Mouse (Mus musculus) ovary, adult 18-20 months (tissue): Measurements from ENCODE around the gene Plxdc1.

Experiments used
- DNase-seq: peaks from one replicate; pipeline ENCODE4 v3.0.0; 2022; ENCODE audit warnings: low spot score, mixed read lengths

Plxdc1 gene

DNA sequence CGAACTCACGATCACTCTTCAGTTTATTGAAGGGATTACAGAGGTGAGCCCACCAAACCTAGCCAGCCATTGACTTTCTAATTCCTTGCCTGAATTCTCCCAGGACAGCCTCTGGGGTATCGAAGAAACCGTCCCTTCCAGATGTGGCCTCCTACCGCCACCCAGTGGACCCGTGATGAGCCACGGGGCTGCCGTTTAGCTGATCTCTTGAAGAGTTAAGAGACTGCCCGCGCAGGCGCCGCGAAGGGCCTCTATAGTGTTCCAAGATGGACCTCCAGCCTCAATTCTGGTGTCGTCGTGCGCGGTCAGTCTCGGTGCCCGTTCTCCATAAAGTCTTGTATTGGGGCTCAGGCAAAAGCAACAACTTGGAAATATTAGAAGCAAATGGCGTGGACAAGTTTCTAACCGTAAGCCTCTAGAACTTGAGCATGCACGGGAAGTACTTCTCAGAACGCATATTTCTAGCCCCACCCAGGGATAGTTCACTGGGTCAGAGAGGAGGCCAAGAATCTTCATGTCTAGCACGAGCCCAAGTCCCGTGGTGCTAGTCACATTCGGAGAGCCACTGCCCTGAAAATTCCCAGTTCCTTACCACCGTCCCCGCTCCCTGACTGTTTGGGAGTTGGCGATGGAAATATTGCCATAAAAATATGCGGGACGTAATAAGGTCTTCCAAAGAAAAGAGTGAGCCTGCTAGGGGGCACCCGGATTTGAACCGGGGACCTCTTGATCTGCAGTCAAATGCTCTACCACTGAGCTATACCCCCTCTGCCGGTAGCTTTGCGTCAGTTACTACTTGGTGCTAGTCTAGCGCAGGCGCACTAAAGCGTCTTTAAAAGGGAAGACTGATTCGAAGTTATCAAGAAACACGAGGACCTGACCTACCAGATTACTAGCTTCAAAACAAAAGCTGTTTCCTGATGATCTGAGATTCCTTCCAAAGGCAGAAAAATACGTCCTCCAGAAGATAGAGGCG is 1.6 kb upstream of the Plxdc1 start:
- peak; percentile 91 for DNase-seq

- DNase-seq: no peak
Observed at GRCm38 (mm10) chr11:97986738-97987465, 658 bp upstream of the Plxdc1 start.

DNA sequence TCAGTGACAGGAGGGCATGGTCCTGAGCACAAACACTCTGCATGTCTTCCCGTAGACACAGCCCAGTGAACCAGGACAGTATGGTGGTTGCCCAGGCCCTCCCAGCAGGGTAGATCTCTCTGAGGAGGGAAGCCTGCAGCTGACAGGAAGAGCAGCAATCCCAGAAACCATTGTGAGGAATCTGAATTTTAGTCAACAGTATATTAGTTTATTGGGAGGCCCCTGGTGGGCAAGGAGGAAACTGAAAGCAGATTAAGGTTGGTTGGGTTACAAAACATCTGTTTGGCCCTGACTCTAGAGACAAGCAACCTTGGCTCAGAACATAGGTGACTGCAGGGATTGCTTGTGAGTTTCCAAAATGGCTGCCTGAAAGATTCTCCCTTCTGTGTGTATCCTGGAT is 2.3 kb downstream of the Plxdc1 start:
- DNase-seq: no peak

DNA sequence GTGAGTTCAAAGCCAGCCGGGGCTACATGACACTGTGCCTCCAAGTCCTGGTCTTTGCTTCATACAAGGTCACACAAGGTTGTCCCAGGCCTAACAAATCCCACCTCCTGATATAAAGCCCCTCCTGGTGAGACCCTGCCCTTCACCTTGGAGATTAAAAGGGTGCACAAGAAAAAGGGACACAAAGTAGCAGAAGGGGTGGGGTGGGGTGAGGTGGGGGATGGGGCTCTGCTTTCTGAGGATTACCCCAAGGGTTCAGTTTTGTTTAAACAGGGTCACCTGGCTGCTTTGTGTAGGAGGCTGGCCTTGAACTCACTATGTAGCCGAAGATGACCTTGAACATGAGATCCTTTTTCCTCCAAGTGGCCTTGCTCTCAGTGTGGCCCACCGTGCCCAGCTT is 2.7 kb downstream of the Plxdc1 start:
- DNase-seq: no peak

- DNase-seq: no peak
Observed at GRCm38 (mm10) chr11:97982721-97983120, 3.5 kb downstream of the Plxdc1 start.

DNA sequence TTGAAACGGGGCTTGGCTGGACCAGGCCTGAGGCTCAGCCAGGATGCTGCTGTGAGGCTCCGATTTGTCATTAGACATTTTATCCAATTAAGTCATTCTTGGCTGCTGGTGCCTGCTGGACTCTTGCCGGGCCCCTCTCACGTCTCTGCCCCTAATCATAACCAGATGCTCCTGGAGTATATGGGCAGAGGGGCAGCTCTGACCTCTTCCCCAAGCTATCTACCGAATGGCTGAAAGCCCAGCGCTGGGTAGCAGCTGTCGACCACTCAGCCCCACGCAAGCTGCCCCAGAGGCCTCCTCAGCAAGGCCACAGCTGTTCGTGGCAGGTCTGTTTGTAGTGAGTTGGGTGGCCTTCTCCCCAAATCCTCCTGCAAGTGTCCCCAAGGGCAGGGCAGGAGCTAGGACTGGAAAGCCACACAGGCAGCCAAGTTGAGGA is 5.7 kb downstream of the Plxdc1 start:
- no peak for DNase-seq

- no peak for DNase-seq
Observed at GRCm38 (mm10) chr11:97979824-97980495, 6.3 kb downstream of the Plxdc1 start.

- no peak for DNase-seq
Observed at GRCm38 (mm10) chr11:97978392-97978791, 7.9 kb downstream of the Plxdc1 start.

GRCm38 (mm10) chr11:97977797-97978196 is 8.4 kb downstream of the Plxdc1 start:
- no peak for DNase-seq

- DNase-seq: no peak
Observed at GRCm38 (mm10) chr11:97974746-97975145, 11.5 kb downstream of the Plxdc1 start.

GRCm38 (mm10) chr11:97974141-97974540 is 12.1 kb downstream of the Plxdc1 start:
- DNase-seq: no peak

- DNase-seq: no peak
Observed at GRCm38 (mm10) chr11:97972434-97972833, 13.8 kb downstream of the Plxdc1 start.

- peak; percentile 80 for DNase-seq
Observed at GRCm38 (mm10) chr11:97971232-97971631, 15.0 kb downstream of the Plxdc1 start.

DNA sequence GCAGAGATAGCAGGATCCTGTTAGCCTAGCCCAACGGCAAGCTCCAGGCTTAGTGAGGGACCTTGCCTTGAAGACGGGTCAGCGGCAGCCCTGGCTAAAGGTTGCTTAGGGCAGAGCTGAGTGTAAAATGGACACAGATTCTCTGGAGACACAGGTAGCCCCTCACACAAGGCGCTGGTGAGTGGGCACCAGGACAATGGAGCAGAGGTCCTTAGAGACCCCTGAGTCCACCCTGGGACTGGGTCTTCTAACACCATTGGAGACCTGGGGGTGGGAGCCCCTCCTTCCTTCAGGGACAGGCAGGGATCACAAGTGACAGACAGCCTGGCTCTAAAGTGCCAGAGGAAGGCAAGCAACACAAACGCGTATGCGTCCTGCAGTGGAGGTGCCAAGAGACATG is 15.5 kb downstream of the Plxdc1 start:
- DNase-seq: no peak

DNA sequence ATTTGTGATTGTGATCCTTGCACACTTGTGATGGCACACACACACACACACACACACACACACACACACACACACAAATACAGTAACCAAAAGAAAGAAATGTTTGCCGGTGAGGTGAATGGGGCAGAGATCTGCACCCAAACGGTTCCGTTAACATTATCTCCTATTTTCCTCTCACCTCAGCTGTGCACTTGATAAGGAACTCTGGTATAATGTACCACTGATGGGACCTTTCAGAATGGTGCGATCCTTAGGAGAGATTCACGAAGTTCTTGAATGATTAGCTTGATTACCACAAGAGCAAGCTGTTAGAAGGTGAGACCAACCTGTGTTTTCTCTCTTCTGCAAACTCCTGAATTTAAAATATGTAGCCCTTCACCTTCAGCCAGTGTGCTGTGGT is 17.9 kb downstream of the Plxdc1 start:
- DNase-seq: no peak

- no peak for DNase-seq
Observed at GRCm38 (mm10) chr11:97967114-97967513, 19.1 kb downstream of the Plxdc1 start.

- no peak for DNase-seq
Observed at GRCm38 (mm10) chr11:97960907-97961306, 25.3 kb downstream of the Plxdc1 start.

DNA sequence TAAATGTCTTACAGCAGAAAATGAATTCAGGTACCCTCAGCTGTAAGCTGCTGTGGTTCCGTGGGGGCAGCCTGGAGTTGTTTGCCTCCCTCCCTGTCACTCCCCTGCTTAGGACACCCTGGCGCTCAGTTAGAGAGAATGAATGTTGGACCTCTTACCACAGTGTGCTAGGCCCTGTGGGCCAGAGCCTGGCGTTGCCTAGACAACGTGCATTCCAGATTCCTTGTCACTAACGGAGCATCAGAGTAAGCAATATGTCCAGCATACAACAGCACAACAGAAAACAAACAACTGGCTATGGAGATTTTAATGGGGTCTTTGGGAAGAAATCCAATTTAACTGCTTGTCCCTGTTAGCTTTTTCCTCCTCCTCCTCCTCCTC is 27.0 kb downstream of the Plxdc1 start:
- DNase-seq: no peak

GRCm38 (mm10) chr11:97958641-97959299 is 27.5 kb downstream of the Plxdc1 start:
- DNase-seq: no peak

DNA sequence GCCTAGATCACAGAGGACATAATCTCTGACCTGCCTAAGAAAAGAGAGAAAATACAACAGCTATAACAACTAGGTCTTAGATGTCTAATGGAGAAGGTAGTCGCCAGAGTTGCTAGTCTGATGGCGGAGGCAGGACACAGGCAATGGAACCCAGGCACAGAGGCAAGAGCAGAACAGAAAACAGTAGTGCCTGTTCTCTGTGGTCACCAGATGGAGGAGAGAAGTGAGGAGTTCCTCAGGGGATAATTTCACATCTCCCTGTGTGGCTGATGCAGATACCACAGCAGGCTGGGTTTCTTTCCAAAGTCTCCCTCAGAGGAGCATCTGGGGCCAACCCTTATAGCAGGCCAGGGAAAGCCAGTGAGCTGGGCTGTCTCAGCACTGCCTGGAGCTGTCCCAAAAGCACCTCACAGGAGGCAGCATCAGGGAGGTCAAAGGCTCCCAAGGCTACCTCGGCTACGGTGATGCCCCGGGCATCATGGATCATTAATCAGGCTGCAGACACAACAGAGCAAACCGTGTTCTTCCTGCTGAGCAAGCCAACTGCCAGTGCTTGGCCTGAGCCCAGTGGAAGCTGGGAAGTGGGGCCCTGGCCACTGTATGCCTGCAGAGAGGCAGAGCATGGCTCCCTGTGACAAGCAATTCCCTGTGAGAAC is 29.2 kb downstream of the Plxdc1 start:
- peak; percentile 18 for DNase-seq

GRCm38 (mm10) chr11:97955915-97956314 is 30.3 kb downstream of the Plxdc1 start:
- no peak for DNase-seq
